Mouse (Mus musculus) activated CD4-positive, CD25-positive, alpha-beta regulatory T cell (primary cell): ENCODE results near the gene Fbxo9. TPM values are rescaled to one million over a fixed set of nuclear protein-coding genes. Genes with fewer than 3 reads are reported as not detected.

ENCODE experiments used
- polyA plus RNA-seq, 2 experiments: library from polyadenylated mRNA; unstranded; fragments of 100-300 nt; shearing (Covaris generic); gene quantifications; one replicate each; pipeline ENCODE4 v1.2.1; 2017

Fbxo9 gene
- polyA plus RNA-seq, result 10 to 100 TPM; 74.0 to 75.3 TPM

DNA sequence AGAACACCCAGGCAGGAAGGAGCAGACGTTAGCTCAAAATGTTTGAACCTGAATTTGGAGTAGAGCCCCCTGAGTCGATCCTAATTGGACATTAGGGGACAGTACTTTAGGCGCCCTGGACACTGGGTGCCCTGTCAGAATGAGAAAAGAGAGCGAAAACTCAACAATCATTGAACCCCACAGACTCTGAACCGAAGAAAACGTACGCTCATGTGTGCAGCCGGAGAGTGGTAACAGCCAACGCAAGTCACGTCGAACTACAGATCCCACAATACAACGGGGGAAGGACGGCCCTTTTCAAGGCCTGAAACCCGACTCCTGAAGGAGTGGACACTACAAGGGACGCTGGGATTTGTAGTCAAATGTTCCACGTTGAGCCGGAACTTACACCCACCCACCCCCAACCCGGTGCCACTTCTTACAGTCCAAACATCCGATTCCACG is at the start of gene Fbxo9, which contains the start of gene Ick:
Gene Fbxo9 (minus strand): TSS at position 270 of the 444 bp plus-strand sequence.
Gene Ick (plus strand): TSS at position 397 of the 444 bp plus-strand sequence.

GRCm38 (mm10) chr9:78051677-78052076 is 57.2 kb downstream of the Fbxo9 start, which contains the start of gene Gcm1:
Gene Gcm1 (plus strand): TSS chr9:78051924.

Other genes starting within 250 kb of the Fbxo9 start
- 100 to 1,000 TPM; 172 to 183 TPM for gene Elovl5, start 191.7 kb downstream of the Fbxo9 start, polyA plus RNA-seq
- not detected for gene Gcm1, start 57.1 kb downstream of the Fbxo9 start, polyA plus RNA-seq
- gene Ick, start 127 bp upstream of the Fbxo9 start, polyA plus RNA-seq, result 10 to 100 TPM in 1 of 2 experiments, 1 to 10 TPM in 1; 9.9 to 10.6 TPM
- 10 to 100 TPM; 17.0 to 32.9 TPM for gene Gsta4, start 73.7 kb upstream of the Fbxo9 start, polyA plus RNA-seq
- gene Gsta1, start 121.6 kb upstream of the Fbxo9 start, polyA plus RNA-seq, result not detected
- not detected for gene Gm3776, start 148.1 kb upstream of the Fbxo9 start, polyA plus RNA-seq
- not detected for gene Gm10639, start 180.9 kb upstream of the Fbxo9 start, polyA plus RNA-seq
- not detected for gene Omt2a, start 205.7 kb upstream of the Fbxo9 start, polyA plus RNA-seq
- gene Omt2b, start 218.5 kb upstream of the Fbxo9 start, polyA plus RNA-seq, result not detected
- gene Gsta2, start 246.7 kb upstream of the Fbxo9 start, polyA plus RNA-seq, result not detected